Mouse (Mus musculus): Measurements from ENCODE around the gene Gpr3.

Gene Gpr3

GRCm38 (mm10) chr4:133169237-133170055 lies 42.9 kb downstream of the Gpr3 start:
- no peak for DNase-seq

GRCm38 (mm10) chr4:133166773-133167172 lies 45.6 kb downstream of the Gpr3 start:
- DNase-seq, result no peak

GRCm38 (mm10) chr4:133162196-133162595 lies 50.1 kb downstream of the Gpr3 start:
- no peak for DNase-seq

- DNase-seq, result no peak
These were observed 51.5 kb downstream of the Gpr3 start for GRCm38 (mm10) chr4:133160821-133161220.

GRCm38 (mm10) chr4:133160211-133160610 lies 52.1 kb downstream of the Gpr3 start:
- no peak for DNase-seq

- no peak for DNase-seq
These were observed 52.7 kb downstream of the Gpr3 start for GRCm38 (mm10) chr4:133159646-133160045.
